Mouse (Mus musculus) limb, embryonic 12.5 days (tissue): ENCODE results near the gene Olfr794. TPM values are rescaled to one million over a fixed set of nuclear protein-coding genes. Genes with fewer than 3 reads are reported as not detected.

Experiments
- ATAC-seq: fragments of 200-750 bp; cut with Nextera tagmentation; 2 replicates; pipeline ENCODE4 v1.8.0; 2017; ENCODE audit warnings: low read depth, moderate TSS enrichment; ENCODE audit not compliant: insufficient number of reproducible peaks, insufficient read depth, low FRiP score, low TSS enrichment
- H3K27ac ChIP-seq: fragments of 300-500 bp; sonication (generic); 2 replicates; pipeline ENCODE4 v1.5.1; 2016; ENCODE audit warnings: mild to moderate bottlenecking, moderate library complexity
- H3K27me3 ChIP-seq: fragments of 300-500 bp; sonication (generic); 2 replicates; pipeline ENCODE4 v1.6.1; 2016; ENCODE audit warnings: mild to moderate bottlenecking, moderate library complexity
- H3K36me3 ChIP-seq: fragments of 300-500 bp; sonication (generic); 2 replicates; pipeline ENCODE4 v1.6.1; 2016; ENCODE audit warnings: mild to moderate bottlenecking, moderate library complexity
- H3K4me1 ChIP-seq: fragments of 300-500 bp; sonication (generic); replicated peaks from 2 replicates; pipeline ENCODE4 v1.6.1; 2016
- H3K4me2 ChIP-seq: fragments of 300-500 bp; sonication (generic); 2 replicates; pipeline ENCODE4 v1.6.1; 2016; ENCODE audit warnings: mild to moderate bottlenecking, moderate library complexity
- H3K4me3 ChIP-seq: fragments of 300-500 bp; sonication (generic); replicated peaks from 2 replicates; pipeline ENCODE4 v1.5.1; 2016; ENCODE audit warnings: mild to moderate bottlenecking
- H3K9ac ChIP-seq: fragments of 300-500 bp; sonication (generic); replicated peaks from 2 replicates; pipeline ENCODE4 v1.6.1; 2016; ENCODE audit warnings: mild to moderate bottlenecking, moderate library complexity
- H3K9me3 ChIP-seq: fragments of 300-500 bp; sonication (generic); 2 replicates; pipeline ENCODE4 v1.6.1; 2016; ENCODE audit warnings: mild to moderate bottlenecking, moderate library complexity
- WGBS: fragments of 180-500 bp; shearing (Covaris S2); methylation state at CpG from one replicate; pipeline ENCODE4 v1.1.7; 2016; 5-methylcytosine and 5-hydroxymethylcytosine counted together
- microRNA-seq: library from miRNA; unstranded; fragments of <30 nt; microRNA quantifications from one replicate; pipeline ENCODE4, GENCODE M21; 2017
- polyA plus RNA-seq: library from polyadenylated mRNA; unstranded; fragments of >200 nt; fragmentation: Nextera tagmentation; extraction: Ambion mirVana; gene quantifications from 2 replicates; pipeline ENCODE4 v1.2.1, GENCODE M21; 2016

Olfr794 gene
- not detected in 2 replicates for polyA plus RNA-seq

GRCm38 (mm10) chr10:129567355-129567754 lies at the start of gene Olfr794:
Gene Olfr794, plus strand, starts transcription at chr10:129567655.
- no peaks in the 10 kb centered on the region for H3K27me3 ChIP-seq
- no peak within 1 kb of the TSS for H3K4me3 ChIP-seq
- WGBS = 79% methylated on average over 2 of the region's 2 CpGs
- ATAC-seq = no peak
- no peaks in the 10 kb centered on the region for H3K4me1 ChIP-seq
- no peak within 1 kb of the TSS for H3K4me2 ChIP-seq
- no peak within 1 kb of the TSS for H3K27ac ChIP-seq
- no peak within 1 kb of the TSS for H3K9ac ChIP-seq
- no peaks in the 10 kb centered on the region for H3K36me3 ChIP-seq
- H3K9me3 ChIP-seq = 0 out of 2 replicates have a peak, but pooled peaks cover 4% of the 10 kb centered on the region

GRCm38 (mm10) chr10:129521492-129521891 lies 46.0 kb upstream of the Olfr794 start, which contains the start of gene Olfr791:
Gene Olfr791, plus strand, starts transcription at chr10:129521792.
- no peaks in the 10 kb centered on the region for H3K36me3 ChIP-seq
- H3K9ac ChIP-seq = no peak within 1 kb of the TSS
- WGBS = 81% methylated on average over 3 of the region's 3 CpGs
- H3K27ac ChIP-seq = no peak within 1 kb of the TSS
- ATAC-seq = no peak
- H3K27me3 ChIP-seq = no peaks in the 10 kb centered on the region
- H3K4me2 ChIP-seq = no peak within 1 kb of the TSS
- 0 out of 2 replicates have a peak, but pooled peaks cover 2% of the 10 kb centered on the region for H3K9me3 ChIP-seq
- H3K4me3 ChIP-seq = no peak within 1 kb of the TSS
- H3K4me1 ChIP-seq = no peaks in the 10 kb centered on the region

- H3K4me2 ChIP-seq = no peak within 1 kb of the TSS
- no peak within 1 kb of the TSS for H3K9ac ChIP-seq
- H3K36me3 ChIP-seq = no peaks in the 10 kb centered on the region
- H3K27ac ChIP-seq = no peak within 1 kb of the TSS
- no peaks in the 10 kb centered on the region for H3K4me1 ChIP-seq
- H3K4me3 ChIP-seq = no peak within 1 kb of the TSS
- H3K27me3 ChIP-seq = no peaks in the 10 kb centered on the region
- peaks cover under 1% of the 10 kb centered on the region; the same call in 1 of the 2 replicates for H3K9me3 ChIP-seq
- no peak for ATAC-seq
- 80% methylated on average over 1 of the region's 1 CpGs for WGBS
These were observed 28.6 kb upstream of the Olfr794 start, which contains the start of gene Olfr792 for GRCm38 (mm10) chr10:129538862-129539261. Gene Olfr792, plus strand, starts transcription at chr10:129539162.

- H3K27ac ChIP-seq = no peak overlapping the region
- H3K9ac ChIP-seq = no peak overlapping the region
- no peaks in the 10 kb centered on the region for H3K4me1 ChIP-seq
- peaks cover 6% of the 10 kb centered on the region; the same call in 1 of the 2 replicates for H3K9me3 ChIP-seq
- no peak overlapping the region for H3K4me3 ChIP-seq
- 54% methylated on average over 1 of the region's 1 CpGs for whole genome bisulfite sequencing
- ATAC-seq = no peak
- H3K4me2 ChIP-seq = no peak overlapping the region
- H3K36me3 ChIP-seq = no peaks in the 10 kb centered on the region
- H3K27me3 ChIP-seq = no peaks in the 10 kb centered on the region
These were observed 18.1 kb upstream of the Olfr794 start for GRCm38 (mm10) chr10:129549354-129549753.

DNA sequence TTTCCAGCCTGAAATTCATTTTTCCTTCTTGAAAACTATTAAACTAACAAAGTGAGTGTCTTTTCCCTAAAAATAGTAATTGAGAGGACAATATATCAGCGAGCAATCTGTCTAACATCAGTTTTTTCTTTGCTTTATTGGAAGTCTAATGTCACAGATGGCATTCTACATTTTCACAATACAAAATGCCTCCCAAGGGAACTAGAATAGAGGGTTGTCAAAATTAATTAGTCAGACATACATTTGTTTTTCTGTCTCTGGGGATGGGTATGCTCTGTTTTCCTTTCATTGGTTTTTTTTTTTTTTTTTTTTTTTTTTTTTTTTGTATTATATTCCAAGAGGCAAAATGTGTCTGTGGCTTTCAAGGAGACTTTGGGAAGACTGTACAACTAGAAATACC lies 9.6 kb downstream of the Olfr794 start:
- WGBS = 84% methylated on average over 1 of the region's 1 CpGs
- Histone ChIP-seq H3K36me3 (no peaks in the 10 kb centered on the region), H3K4me3 (no peak overlapping the region), H3K9me3 (no peaks in the 10 kb centered on the region), H3K27ac (no peak overlapping the region), H3K27me3 (no peaks in the 10 kb centered on the region), H3K4me2 (no peak overlapping the region), H3K9ac (no peak overlapping the region), H3K4me1 (no peaks in the 10 kb centered on the region)
- ATAC-seq = no peak

DNA sequence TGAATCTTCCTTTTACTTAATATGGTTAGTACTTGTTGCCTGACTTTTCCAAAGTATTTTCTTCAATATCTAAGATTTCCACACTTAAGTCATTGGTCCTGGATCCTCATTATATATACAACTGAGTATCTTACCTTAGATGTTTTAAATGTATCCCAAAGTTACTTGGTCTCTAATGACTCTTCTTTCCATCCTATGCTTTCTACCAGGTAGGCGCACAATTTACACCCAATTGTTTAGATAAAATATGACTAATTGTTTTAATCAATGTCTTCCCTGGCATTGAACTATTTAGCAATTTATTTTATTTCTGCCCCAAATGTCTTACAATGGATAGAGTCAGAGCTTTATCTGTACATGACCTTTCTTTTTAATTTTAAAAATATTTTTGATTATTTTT lies 45.0 kb downstream of the Olfr794 start, which contains the start of gene Olfr796:
Gene Olfr796, minus strand, starts transcription at position 101 of the 400 bp plus-strand sequence.
- H3K4me2 ChIP-seq = no peak within 1 kb of the TSS
- H3K9me3 ChIP-seq = no peaks in the 10 kb centered on the region
- 89% methylated on average over 1 of the region's 1 CpGs for WGBS
- H3K27ac ChIP-seq = no peak within 1 kb of the TSS
- no peaks in the 10 kb centered on the region for H3K4me1 ChIP-seq
- no peaks in the 10 kb centered on the region for H3K27me3 ChIP-seq
- no peak for ATAC-seq
- H3K36me3 ChIP-seq = no peaks in the 10 kb centered on the region
- H3K4me3 ChIP-seq = no peak within 1 kb of the TSS
- no peak within 1 kb of the TSS for H3K9ac ChIP-seq

- no peaks in the 10 kb centered on the region for H3K36me3 ChIP-seq
- H3K4me1 ChIP-seq = no peaks in the 10 kb centered on the region
- WGBS = 39% methylated on average over 1 of the region's 1 CpGs
- ATAC-seq = no peak
- no peak overlapping the region for H3K9ac ChIP-seq
- H3K9me3 ChIP-seq = no peaks in the 10 kb centered on the region
- no peak overlapping the region for H3K4me3 ChIP-seq
- no peak overlapping the region for H3K4me2 ChIP-seq
- no peaks in the 10 kb centered on the region for H3K27me3 ChIP-seq
- no peak overlapping the region for H3K27ac ChIP-seq
These were observed 54.3 kb downstream of the Olfr794 start for GRCm38 (mm10) chr10:129621724-129622123.

Small RNAs within 50 kb of the gene (microRNA-seq; reads per million reads assigned to microRNA genes)
- gene Gm23252 = not detected

Other genes with a start within 250 kb of the Olfr794 start
- gene Olfr780, start 249.5 kb upstream of the Olfr794 start, polyA plus RNA-seq = not detected in 2 replicates
- gene Olfr781, start 238.8 kb upstream of the Olfr794 start, polyA plus RNA-seq = not detected in 2 replicates
- gene Olfr782, start 218.8 kb upstream of the Olfr794 start, polyA plus RNA-seq = not detected in 2 replicates
- gene Olfr784, start 183.6 kb upstream of the Olfr794 start, polyA plus RNA-seq = 0.09 TPM in 2 replicates
- gene Olfr785, start 162.2 kb upstream of the Olfr794 start, polyA plus RNA-seq = not detected in 2 replicates
- gene Olfr786, start 140.3 kb upstream of the Olfr794 start, polyA plus RNA-seq = not detected in 2 replicates
- gene Olfr787, start 105.8 kb upstream of the Olfr794 start, polyA plus RNA-seq = not detected in 2 replicates
- gene Olfr788, start 96.7 kb upstream of the Olfr794 start, polyA plus RNA-seq = not detected in 2 replicates
- gene Olfr789, start 82.9 kb upstream of the Olfr794 start, polyA plus RNA-seq = not detected in 2 replicates
- not detected in 2 replicates for gene Olfr790, start 69.2 kb upstream of the Olfr794 start, polyA plus RNA-seq
- gene Olfr791, start 45.9 kb upstream of the Olfr794 start, polyA plus RNA-seq = not detected in 2 replicates
- not detected in 2 replicates for gene Olfr792, start 28.5 kb upstream of the Olfr794 start, polyA plus RNA-seq
- gene Olfr796, start 44.9 kb downstream of the Olfr794 start, polyA plus RNA-seq = not detected in 2 replicates
- not detected in 2 replicates for gene Olfr798, start 60.3 kb downstream of the Olfr794 start, polyA plus RNA-seq
- gene Olfr799, start 69.8 kb downstream of the Olfr794 start, polyA plus RNA-seq = not detected in 2 replicates
- not detected in 2 replicates for gene Olfr800, start 90.0 kb downstream of the Olfr794 start, polyA plus RNA-seq
- not detected in 2 replicates for gene Olfr801, start 106.2 kb downstream of the Olfr794 start, polyA plus RNA-seq
- not detected in 2 replicates for gene Olfr802, start 120.5 kb downstream of the Olfr794 start, polyA plus RNA-seq
- gene Olfr803, start 126.6 kb downstream of the Olfr794 start, polyA plus RNA-seq = not detected in 2 replicates
- not detected in 2 replicates for gene Olfr804, start 135.6 kb downstream of the Olfr794 start, polyA plus RNA-seq
- not detected in 2 replicates for gene Olfr805, start 161.7 kb downstream of the Olfr794 start, polyA plus RNA-seq
- not detected in 2 replicates for gene Olfr806, start 174.3 kb downstream of the Olfr794 start, polyA plus RNA-seq
- gene Olfr807, start 190.1 kb downstream of the Olfr794 start, polyA plus RNA-seq = not detected in 2 replicates
- not detected in 2 replicates for gene Olfr808, start 197.8 kb downstream of the Olfr794 start, polyA plus RNA-seq
- not detected in 2 replicates for gene Olfr809, start 207.0 kb downstream of the Olfr794 start, polyA plus RNA-seq
- gene Olfr810, start 227.3 kb downstream of the Olfr794 start, polyA plus RNA-seq = not detected in 2 replicates
- not detected in 2 replicates for gene Olfr811, start 236.7 kb downstream of the Olfr794 start, polyA plus RNA-seq